Mouse (Mus musculus) testis, adult 10 weeks (tissue): ENCODE results near the gene Dnah6. TPM values are rescaled to one million over a fixed set of nuclear protein-coding genes. Genes with fewer than 3 reads are reported as not detected.

Experiments
- polyA plus RNA-seq: library from polyadenylated mRNA; stranded (reverse); fragments of 350-450 nt; fragmentation: Illumina TruSeq; extraction: RNeasy Lipid Tissue Mini Kit (QIAGEN cat#74804); gene quantifications from one replicate; pipeline ENCODE4 v1.2.3, GENCODE M21; 2014; ENCODE audit warnings: low read depth, low replicate concordance

Dnah6 gene
- polyA plus RNA-seq, result 27.9 TPM

GRCm38 (mm10) chr6:73221189-73221957 is at the start of gene Dnah6:
Dnah6 (minus strand) TSS chr6:73221651.

GRCm38 (mm10) chr6:73248237-73249048 is 27.0 kb upstream of the Dnah6 start, which contains the start of gene Suclg1:
Suclg1 (plus strand) TSS chr6:73248382.

Other genes with a start within 250 kb of the Dnah6 start
- 135 TPM for gene Suclg1, start 26.7 kb upstream of the Dnah6 start, polyA plus RNA-seq
- 98.7 TPM for gene 4931417E11Rik, start 248.0 kb upstream of the Dnah6 start, polyA plus RNA-seq